In genomic region chr1:156352466-156352865, GRCm38 (mm10) we compare ENCODE assay signal across 19 mouse cellular contexts. TPM values are rescaled to one million over a fixed set of nuclear protein-coding genes. Genes with fewer than 3 reads are reported as not detected.
"Had no signal": no experiment of that assay in that cellular context is flagged by ENCODE, and none has a peak within 500 bp of the region (broad histone marks: within the 10 kb centered on the region; RNA-seq: fewer than 3 reads in every experiment).

No protein-coding gene starts in this region.

- H3K4me3 ChIP-seq: limb, embryonic 12.5 days; limb, embryonic 15.5 days; liver, embryonic 13.5 days had no signal

- H3K36me3 ChIP-seq: limb, embryonic 12.5 days; limb, embryonic 15.5 days; liver, embryonic 13.5 days had no signal

- DNase-seq: left cerebral cortex, postnatal 4 days; liver, embryonic 13.5 days; lung, adult 2 months; lung, postnatal 14 days; lung, postnatal 4 days; midbrain, embryonic 14.5 days; thymus, adult 18-20 months; thymus, postnatal 36 days had no signal

- H3K4me2 ChIP-seq: limb, embryonic 12.5 days; limb, embryonic 15.5 days; liver, embryonic 13.5 days; midbrain, embryonic 11.5 days had no signal

- H3K9me3 ChIP-seq: limb, embryonic 12.5 days; limb, embryonic 15.5 days; liver, embryonic 13.5 days had no signal

- H3K27me3 ChIP-seq: limb, embryonic 12.5 days; limb, embryonic 15.5 days; liver, embryonic 13.5 days had no signal

- H3K9ac ChIP-seq: limb, embryonic 12.5 days; limb, embryonic 15.5 days; liver, embryonic 13.5 days had no signal

- H3K4me1 ChIP-seq: limb, embryonic 12.5 days; limb, embryonic 15.5 days; liver, embryonic 13.5 days had no signal

- H3K27ac ChIP-seq: hindbrain, postnatal 0 days; kidney, postnatal 0 days; limb, embryonic 12.5 days; limb, embryonic 15.5 days; liver, embryonic 13.5 days had no signal

- ATAC-seq: hindbrain, postnatal 0 days; inflammation-experienced regulatory T-cells, adult 6 months had no signal

RNA-seq across cellular contexts. Expression of gene Nphs2, which starts 41.9 kb away (rescaled TPM):
- polyA plus RNA-seq: inflammation-experienced regulatory T-cells, adult 6 months; limb, embryonic 12.5 days; liver, embryonic 13.5 days; liver, embryonic 16.5 days; neural tube, embryonic 11.5 days; small intestine, adult 2 months; spleen, adult 2 months; stomach, embryonic 16.5 days had no signal

RNA-seq across cellular contexts. Expression of gene Tdrd5, which starts 49.0 kb away (rescaled TPM):
- polyA plus RNA-seq: inflammation-experienced regulatory T-cells, adult 6 months; midbrain, embryonic 11.5 days; neural tube, embryonic 11.5 days; small intestine, adult 2 months; spleen, adult 2 months had no signal
